Mouse (Mus musculus) heart, postnatal 0 days (tissue): ENCODE measurements around the gene Olfr535. TPM values are rescaled to one million over a fixed set of nuclear protein-coding genes. Genes with fewer than 3 reads are reported as not detected.
"Not testable (repeated sequence)": the region's sequence is repeated elsewhere in the genome, so short reads cannot be mapped to it uniquely, and the experiment has no call there.

ENCODE experiments used
- ATAC-seq: fragments of 200-750 bp; cut with Nextera tagmentation; 2 replicates; pipeline ENCODE4 v1.8.0; 2017; ENCODE audit warnings: low read depth, moderate number of reproducible peaks, moderate library complexity; ENCODE audit not compliant: insufficient read depth
- DNase-seq: peaks from one replicate; pipeline ENCODE4 v3.0.0-alpha.2; 2016; ENCODE audit warnings: low spot score
- H3K27ac ChIP-seq: fragments of 300-500 bp; sonication (generic); 2 replicates; pipeline ENCODE4 v1.5.1; 2014; ENCODE audit warnings: low read depth, mild to moderate bottlenecking
- H3K27me3 ChIP-seq: fragments of 300-500 bp; sonication (generic); 2 replicates; pipeline ENCODE4 v1.6.1; 2014; ENCODE audit warnings: low read length, mixed read lengths; ENCODE audit not compliant: control insufficient read depth, insufficient read depth
- H3K36me3 ChIP-seq: fragments of 300-500 bp; sonication (generic); replicated peaks from 2 replicates; pipeline ENCODE4 v1.6.1; 2014; ENCODE audit warnings: low read length, mixed read lengths; ENCODE audit not compliant: control insufficient read depth, insufficient read depth
- H3K4me1 ChIP-seq: fragments of 300-500 bp; sonication (generic); 2 replicates; pipeline ENCODE4 v1.6.1; 2014; ENCODE audit warnings: antibody characterized with exemption; ENCODE audit not compliant: control insufficient read depth, insufficient read depth
- H3K4me2 ChIP-seq: fragments of 300-500 bp; sonication (generic); 2 replicates; pipeline ENCODE4 v1.6.1; 2014; ENCODE audit warnings: low read depth, mild to moderate bottlenecking, low read length, moderate library complexity
- H3K4me3 ChIP-seq: fragments of 300-500 bp; sonication (generic); 2 replicates; pipeline ENCODE4 v1.5.1; 2014; ENCODE audit warnings: low read depth, low read length
- H3K9ac ChIP-seq: fragments of 300-500 bp; sonication (generic); replicated peaks from 2 replicates; pipeline ENCODE4 v1.6.1; 2014; ENCODE audit warnings: low read depth, low read length, mixed read lengths
- H3K9me3 ChIP-seq: fragments of 300-500 bp; sonication (generic); replicated peaks from 2 replicates; pipeline ENCODE4 v1.6.1; 2016; ENCODE audit warnings: low read length; ENCODE audit not compliant: control insufficient read depth
- CTCF ChIP-seq: IDR thresholded peaks from 2 replicates; pipeline ENCODE4 v1.5.1; 2016; ENCODE audit warnings: antibody characterized with exemption, control low read depth, low read depth
- EP300 ChIP-seq: IDR thresholded peaks from 2 replicates; pipeline ENCODE4 v1.6.1; 2016; ENCODE audit warnings: antibody characterized with exemption, low read depth
- WGBS: fragments of 180-500 bp; shearing (Covaris S2); extraction: QIAGEN DNeasy Blood & Tissue Kit; methylation state at CpG from one replicate; pipeline ENCODE4 v1.1.7; 2014; 5-methylcytosine and 5-hydroxymethylcytosine counted together
- polyA plus RNA-seq: library from polyadenylated mRNA; unstranded; fragments of >200 nt; fragmentation: Nextera tagmentation; extraction: Ambion mirVana; gene quantifications from 2 replicates; pipeline ENCODE4 v1.2.1, GENCODE M21; 2015
- total RNA-seq: library from RNA; depleted of rRNA; stranded (reverse); fragments of >200 nt; gene quantifications from 2 replicates; pipeline ENCODE4 v1.2.3, GENCODE M21; 2014; ENCODE audit warnings: low replicate concordance; rRNA removed

The Olfr535 gene
- total RNA-seq: not detected in 2 replicates
- polyA plus RNA-seq: not detected in 2 replicates

DNA sequence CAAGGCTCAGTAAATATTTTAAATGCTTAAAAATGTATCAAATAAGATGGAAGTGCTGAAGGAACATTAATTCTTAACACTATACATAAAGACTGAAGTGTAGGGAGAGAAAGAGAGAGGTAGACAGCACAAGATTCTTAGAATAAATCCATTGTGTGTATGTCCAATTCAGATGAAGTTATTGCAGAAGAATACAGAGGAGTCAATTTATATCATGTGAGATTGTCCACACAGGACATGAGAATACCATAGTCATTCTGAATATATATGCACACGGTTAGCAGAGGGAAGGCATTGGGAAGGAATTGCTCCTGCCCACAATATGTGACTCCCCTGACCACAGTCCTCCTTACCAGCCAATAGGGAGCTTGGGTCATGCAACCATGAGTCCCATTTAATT lies at the start of gene Olfr535:
Gene Olfr535, plus strand, starts transcription at position 301 of the 400 bp plus-strand sequence.
- no peak within 1 kb of the TSS for H3K4me2 ChIP-seq
- H3K4me1 ChIP-seq: no peaks in the 10 kb centered on the region
- ATAC-seq: no peak
- TF ChIP-seq EP300 (no peak), CTCF (no peak)
- H3K4me3 ChIP-seq: no peak within 1 kb of the TSS
- 0 out of 2 replicates have a peak, but pooled peaks cover 8% of the 10 kb centered on the region for H3K9me3 ChIP-seq
- no peak for DNase-seq
- WGBS: 85% methylated on average over 1 of the region's 1 CpGs
- no peaks in the 10 kb centered on the region for H3K27me3 ChIP-seq
- H3K27ac ChIP-seq: no peak within 1 kb of the TSS
- no peaks in the 10 kb centered on the region for H3K36me3 ChIP-seq
- no peak within 1 kb of the TSS for H3K9ac ChIP-seq

DNA sequence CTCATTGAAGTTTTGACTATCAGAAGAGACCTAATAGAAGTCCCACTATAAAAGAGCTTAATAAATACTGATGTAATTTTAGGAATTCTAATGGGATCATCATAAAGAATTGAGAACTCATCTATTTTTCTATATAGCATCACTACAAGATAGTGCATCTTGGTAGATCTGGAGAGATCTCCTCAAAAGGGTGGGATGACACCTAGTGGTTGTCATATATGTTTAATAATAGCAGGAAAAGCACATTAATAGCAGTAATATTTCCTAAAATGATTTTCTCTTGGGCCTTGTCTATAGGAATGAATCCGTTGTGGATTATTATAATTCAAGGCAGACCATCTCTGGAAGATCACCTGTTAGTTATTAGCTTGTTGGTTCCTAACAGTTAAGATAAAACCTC lies 40.9 kb upstream of the Olfr535 start:
- WGBS: 62% methylated on average over 1 of the region's 1 CpGs
- H3K4me3 ChIP-seq: no peak overlapping the region
- no peaks in the 10 kb centered on the region for H3K9me3 ChIP-seq
- H3K36me3 ChIP-seq: no peaks in the 10 kb centered on the region
- DNase-seq (no peak), ATAC-seq (no peak)
- H3K9ac ChIP-seq: no peak overlapping the region
- H3K4me2 ChIP-seq: no peak overlapping the region
- H3K27ac ChIP-seq: no peak overlapping the region
- H3K27me3 ChIP-seq: no peaks in the 10 kb centered on the region
- TF ChIP-seq EP300 (no peak), CTCF (no peak)
- H3K4me1 ChIP-seq: no peaks in the 10 kb centered on the region

DNA sequence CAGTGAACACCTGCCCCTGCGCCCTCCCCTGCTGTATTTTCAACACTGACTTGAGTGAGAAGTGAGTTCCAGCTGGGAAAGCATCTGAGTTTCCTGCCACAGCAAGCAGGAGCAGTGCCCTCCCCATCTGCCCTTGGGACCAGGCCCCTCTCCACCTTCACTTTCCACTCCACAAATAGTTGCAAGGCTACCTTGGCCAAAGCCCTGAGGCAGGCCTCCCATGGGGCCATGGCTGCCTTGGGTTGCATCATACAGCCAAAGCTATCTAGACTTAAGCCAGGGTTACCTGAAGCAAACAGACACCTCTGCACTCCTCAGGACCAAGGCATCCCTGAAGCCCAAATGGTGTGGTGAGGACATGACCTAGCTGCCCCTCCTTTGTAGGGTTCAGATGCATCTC lies 20.9 kb upstream of the Olfr535 start, which contains the start of gene Olfr533:
Gene Olfr533, plus strand, starts transcription at position 301 of the 400 bp plus-strand sequence.
- H3K9ac ChIP-seq, H3K4me3 ChIP-seq, H3K27me3 ChIP-seq, H3K4me2 ChIP-seq, H3K9me3 ChIP-seq, DNase-seq, H3K27ac ChIP-seq, H3K4me1 ChIP-seq, ATAC-seq, H3K36me3 ChIP-seq: not testable (repeated sequence)
- WGBS: no CpG with 5 or more reads among the region's 1 CpGs

DNA sequence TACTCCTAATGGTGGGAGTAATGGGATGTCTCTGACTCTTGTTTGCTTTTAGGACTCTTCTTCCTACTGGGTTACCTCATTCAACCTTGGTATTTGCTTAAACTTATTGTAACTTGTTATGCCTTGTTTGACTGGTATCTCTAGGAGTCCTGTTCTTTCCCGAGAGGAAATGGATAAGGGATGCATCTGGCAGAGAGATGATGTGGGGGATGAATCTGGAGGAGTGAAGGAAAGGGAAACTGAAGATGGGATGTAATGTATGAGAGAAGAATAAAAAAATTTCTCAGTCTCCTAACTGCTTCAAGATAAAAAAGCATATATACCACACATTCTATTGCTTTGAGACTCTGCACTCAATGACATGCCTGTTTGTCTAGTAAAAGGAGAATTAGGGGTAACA lies 6.1 kb upstream of the Olfr535 start:
- H3K27ac ChIP-seq: no peak overlapping the region
- H3K9me3 ChIP-seq: 0 out of 2 replicates have a peak, but pooled peaks cover 11% of the 10 kb centered on the region
- no peaks in the 10 kb centered on the region for H3K27me3 ChIP-seq
- no peak overlapping the region for H3K9ac ChIP-seq
- H3K4me2 ChIP-seq: no peak overlapping the region
- H3K36me3 ChIP-seq: no peaks in the 10 kb centered on the region
- DNase-seq (no peak), ATAC-seq (no peak)
- H3K4me1 ChIP-seq: no peaks in the 10 kb centered on the region
- H3K4me3 ChIP-seq: no peak overlapping the region
- WGBS: 26% methylated on average over 1 of the region's 1 CpGs
- TF ChIP-seq EP300: no peak
- TF ChIP-seq CTCF: no peak

DNA sequence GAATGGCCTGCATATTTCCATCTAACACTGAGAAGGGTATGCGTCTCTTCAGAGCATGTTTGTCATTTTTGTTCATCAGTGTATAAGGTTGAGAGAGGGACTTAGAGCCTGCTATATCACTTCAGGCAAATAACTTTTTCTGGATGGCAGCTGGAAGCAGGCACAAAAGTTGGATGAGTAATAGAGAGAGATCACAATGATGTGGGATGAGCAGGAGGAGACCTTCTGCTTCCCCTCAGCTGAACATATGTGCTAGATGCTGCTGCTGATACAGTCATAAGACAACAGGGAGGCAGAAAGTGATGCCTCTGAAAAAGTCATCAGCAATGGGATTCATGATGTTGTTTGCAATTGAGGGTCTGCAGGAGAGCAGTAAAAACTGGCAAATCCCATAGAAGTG lies 5.3 kb upstream of the Olfr535 start:
- H3K27ac ChIP-seq: no peak overlapping the region
- no peak overlapping the region for H3K4me3 ChIP-seq
- 70% methylated on average over 1 of the region's 1 CpGs for WGBS
- ATAC-seq (no peak), DNase-seq (no peak)
- no peaks in the 10 kb centered on the region for H3K4me1 ChIP-seq
- 0 out of 2 replicates have a peak, but pooled peaks cover 11% of the 10 kb centered on the region for H3K9me3 ChIP-seq
- no peak overlapping the region for H3K9ac ChIP-seq
- no peaks in the 10 kb centered on the region for H3K27me3 ChIP-seq
- H3K4me2 ChIP-seq: no peak overlapping the region
- H3K36me3 ChIP-seq: no peaks in the 10 kb centered on the region
- TF ChIP-seq EP300 (no peak), CTCF (no peak)

DNA sequence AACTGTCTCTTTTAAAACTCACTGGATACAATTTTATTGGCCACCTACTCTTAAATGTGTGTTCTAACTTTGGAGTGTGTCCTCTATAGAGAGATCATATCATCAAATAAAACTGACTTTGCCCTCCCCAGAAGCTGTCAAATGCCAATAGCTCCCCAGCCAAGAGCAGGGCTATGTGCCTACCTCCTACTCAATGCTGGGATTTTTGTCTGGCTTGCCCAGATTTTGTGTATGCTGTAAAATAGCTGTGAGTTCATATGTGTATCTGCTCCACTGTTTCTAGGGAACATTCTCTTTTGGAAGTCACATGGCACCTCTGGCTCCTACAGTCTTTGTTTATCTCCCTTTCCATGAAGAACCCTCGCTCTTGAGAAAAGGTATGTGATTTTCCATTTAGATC lies 5.0 kb downstream of the Olfr535 start:
- no peak overlapping the region for H3K27ac ChIP-seq
- H3K36me3 ChIP-seq: no peaks in the 10 kb centered on the region
- no peak overlapping the region for H3K9ac ChIP-seq
- no peak for TF ChIP-seq EP300
- no peak overlapping the region for H3K4me3 ChIP-seq
- H3K27me3 ChIP-seq: no peaks in the 10 kb centered on the region
- 63% methylated on average over 1 of the region's 1 CpGs for WGBS
- no peaks in the 10 kb centered on the region for H3K9me3 ChIP-seq
- no peak for ATAC-seq
- H3K4me2 ChIP-seq: no peak overlapping the region
- no peak for DNase-seq
- H3K4me1 ChIP-seq: no peaks in the 10 kb centered on the region
